Mouse (Mus musculus) C2C12 (cell line): Measurements from ENCODE around the gene Snai3.

Experiments used
- CTCF ChIP-seq: IDR thresholded peaks from one replicate; pipeline ENCODE4 v1.5.1; 2011; ENCODE audit not compliant: control insufficient read depth, insufficient read depth, insufficient read length
- FOSL1 ChIP-seq: IDR thresholded peaks from one replicate; pipeline ENCODE4 v1.8.0; 2011; ENCODE audit warnings: mild to moderate bottlenecking, low read length; ENCODE audit not compliant: poor library complexity, insufficient read depth, severe bottlenecking
- MAX ChIP-seq: IDR thresholded peaks from one replicate; pipeline ENCODE4 v1.6.1; 2011; ENCODE audit warnings: mild to moderate bottlenecking, control low read depth
- MYOD1 ChIP-seq: IDR thresholded peaks from one replicate; pipeline ENCODE4 v1.6.1; 2011; ENCODE audit warnings: low read depth; ENCODE audit not compliant: control insufficient read depth, insufficient read length
- MYOG ChIP-seq: IDR thresholded peaks from one replicate; pipeline ENCODE4 v1.6.1; 2011; ENCODE audit not compliant: control insufficient read depth, insufficient read length; ENCODE audit errors: extremely low read depth
- USF1 ChIP-seq: IDR thresholded peaks from one replicate; pipeline ENCODE4 v1.6.1; 2011; ENCODE audit warnings: low read depth, mild to moderate bottlenecking, control low read depth, moderate library complexity

GRCm38 (mm10) chr8:122460524-122461472 is at the start of gene Snai3:
- TF ChIP-seq CTCF = no peak
- peak; percentile 51 for TF ChIP-seq MYOD1
- no peak for TF ChIP-seq USF1
- no peak for TF ChIP-seq MYOG
- TF ChIP-seq MAX = no peak
- TF ChIP-seq FOSL1 = no peak
